Mouse (Mus musculus): ENCODE data around the gene Hcrt. TPM values are rescaled to one million over a fixed set of nuclear protein-coding genes. Genes with fewer than 3 reads are reported as not detected.

Hcrt gene
- total RNA-seq, 2 experiments from 2014 or later = 27.1 TPM; not detected in 1

DNA sequence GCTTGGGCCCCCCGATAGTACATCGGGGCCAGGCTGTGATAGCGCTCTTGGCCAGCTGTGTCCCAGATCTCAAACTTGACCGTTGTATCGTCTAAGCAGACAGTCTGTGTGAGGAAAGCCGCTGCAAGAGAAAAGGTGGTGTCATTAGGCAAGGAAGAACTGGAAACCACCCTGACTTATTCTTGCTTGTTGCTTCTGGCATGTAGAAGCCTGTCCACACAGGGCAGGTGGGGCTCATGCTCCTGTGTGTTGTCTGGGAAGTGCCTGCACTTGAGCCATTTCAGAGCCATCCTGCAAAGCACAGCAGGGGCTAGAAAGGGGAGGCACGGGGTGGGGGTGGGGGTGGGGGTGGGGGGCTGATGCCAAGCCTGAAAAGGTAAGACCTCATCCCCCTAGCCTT lies 44.3 kb downstream of the Hcrt start:
- DNase-seq (ENCODE audit: low spot score in 2 of 2) = no peak
- intact Hi-C loops (cut with DNase I) = no loop called here

DNA sequence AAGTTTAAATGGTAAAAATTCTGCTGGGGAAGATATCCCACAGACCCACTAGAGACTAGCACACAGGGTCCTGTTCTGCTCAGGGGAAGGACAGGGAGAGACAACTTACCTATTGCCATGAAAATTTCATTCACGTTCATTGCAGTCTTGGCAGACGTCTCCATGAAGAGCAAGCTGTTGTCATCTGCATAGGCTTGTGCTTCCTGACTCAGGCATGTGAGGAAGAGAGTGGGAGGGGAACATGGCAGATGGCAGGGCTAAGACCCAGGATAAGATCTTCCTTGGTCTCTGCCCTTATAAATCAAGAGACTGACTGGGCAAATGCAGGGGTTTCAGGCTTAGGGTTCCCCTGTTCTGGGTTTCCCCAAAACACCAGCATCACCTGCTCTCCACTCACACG lies 46.1 kb downstream of the Hcrt start:
- DNase-seq (ENCODE audit: low spot score in 2 of 2) = peak in 1 of 2 experiments; percentile 72
- intact Hi-C loops (cut with DNase I) = loop anchor here (1.0 kb wide), 1 partner anchor 238 kb away; no protein-coding TSS in a partner anchor

DNA sequence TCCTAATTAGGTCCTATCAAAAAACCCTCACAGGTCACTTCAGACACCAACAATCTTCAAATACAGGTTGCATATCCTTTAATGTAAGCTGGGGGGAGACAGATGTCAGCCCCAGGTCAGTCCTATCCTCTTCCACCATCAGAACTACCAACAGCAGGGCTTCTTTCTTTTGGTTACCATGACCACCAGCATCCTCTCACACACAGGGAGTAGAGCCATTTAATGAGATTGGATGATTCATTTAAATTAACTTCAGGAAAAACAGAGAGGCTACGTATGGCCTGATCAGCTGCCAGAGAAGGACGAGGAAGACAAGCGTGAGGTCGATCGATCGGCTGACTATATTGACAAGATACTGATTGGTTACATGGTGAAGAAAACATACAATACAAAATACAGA lies 47.8 kb downstream of the Hcrt start:
- no peak for DNase-seq (ENCODE audit: low spot score in 2 of 2)

DNA sequence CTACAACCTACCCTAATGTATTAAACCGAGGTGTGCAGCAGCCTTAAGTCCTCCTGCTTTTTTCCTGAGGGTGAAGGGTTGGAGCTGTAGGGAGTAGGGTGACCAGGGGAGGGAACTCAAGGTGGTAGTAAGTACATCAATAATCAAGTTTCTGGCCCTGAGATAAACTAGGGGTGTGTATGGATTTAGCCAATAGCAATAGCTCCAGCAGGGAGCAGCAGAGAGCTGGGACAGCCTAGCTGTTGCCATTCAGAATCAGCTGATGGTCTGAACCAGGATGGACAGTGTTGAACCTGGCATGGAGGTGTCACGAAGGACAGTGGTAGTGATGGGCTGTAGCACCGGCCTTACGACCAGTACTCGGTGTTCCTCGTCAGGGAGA lies 48.2 kb downstream of the Hcrt start:
- peak; percentile 82 to 85 for DNase-seq (ENCODE audit: low spot score in 2 of 2)
- intact Hi-C loops (cut with DNase I) = loop anchor here (1.0 to 2.0 kb wide), 3 partner anchors 24 to 244 kb away; partner anchors contain the start of gene Rab5c

More for the DNA sequence above, 47.8 kb downstream of the Hcrt start:
- intact Hi-C loops (cut with DNase I) = loop anchor here (1.0 to 2.0 kb wide), 3 partner anchors 24 to 244 kb away; partner anchors contain the start of gene Rab5c

DNA sequence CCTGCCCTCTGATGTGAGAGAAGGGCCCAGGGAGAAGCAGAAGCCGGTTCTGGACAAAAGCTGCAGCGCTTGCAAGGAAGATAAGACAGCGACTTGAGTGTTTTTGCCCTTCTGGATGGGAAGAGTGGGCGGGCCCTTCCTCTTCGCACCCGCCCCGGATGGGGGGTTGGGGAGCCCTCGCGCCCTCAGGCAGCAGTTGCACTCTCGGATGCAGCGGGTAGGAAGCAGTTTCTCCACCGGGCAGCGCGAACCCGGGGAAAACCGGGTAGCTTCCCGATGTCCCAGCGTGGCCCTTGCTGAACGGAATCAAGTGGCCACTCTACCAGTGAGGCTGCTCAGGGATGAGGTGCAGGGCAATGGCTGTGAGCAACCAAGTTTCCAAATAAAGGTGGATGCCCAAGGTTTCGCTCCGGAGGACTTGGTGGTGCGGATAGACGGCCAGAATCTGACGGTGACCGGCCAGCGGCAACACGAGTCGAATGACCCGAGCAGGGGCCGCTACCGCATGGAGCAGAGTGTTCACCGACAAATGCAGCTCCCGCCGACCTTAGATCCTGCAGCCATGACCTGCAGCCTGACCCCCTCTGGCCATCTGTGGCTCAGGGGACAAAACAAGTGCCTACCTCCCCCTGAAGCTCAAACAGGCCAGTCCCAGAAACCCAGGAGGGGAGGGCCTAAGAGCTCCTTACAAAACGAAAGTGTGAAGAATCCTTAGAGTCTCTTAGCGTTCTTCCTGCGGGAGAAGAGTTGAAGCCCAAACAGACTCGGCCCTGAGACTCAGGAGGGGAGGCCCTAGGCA lies 48.8 kb downstream of the Hcrt start, which contains the start of gene Hspb9:
Hspb9 (plus strand) TSS at position 116 of the 799 bp plus-strand sequence.
- DNase-seq (ENCODE audit: low spot score in 2 of 2) = peak; percentile 49 to 66
- intact Hi-C loops (cut with DNase I) = loop anchor here (1.0 to 2.0 kb wide), 3 partner anchors 25 to 245 kb away; partner anchors contain the start of gene Rab5c

DNA sequence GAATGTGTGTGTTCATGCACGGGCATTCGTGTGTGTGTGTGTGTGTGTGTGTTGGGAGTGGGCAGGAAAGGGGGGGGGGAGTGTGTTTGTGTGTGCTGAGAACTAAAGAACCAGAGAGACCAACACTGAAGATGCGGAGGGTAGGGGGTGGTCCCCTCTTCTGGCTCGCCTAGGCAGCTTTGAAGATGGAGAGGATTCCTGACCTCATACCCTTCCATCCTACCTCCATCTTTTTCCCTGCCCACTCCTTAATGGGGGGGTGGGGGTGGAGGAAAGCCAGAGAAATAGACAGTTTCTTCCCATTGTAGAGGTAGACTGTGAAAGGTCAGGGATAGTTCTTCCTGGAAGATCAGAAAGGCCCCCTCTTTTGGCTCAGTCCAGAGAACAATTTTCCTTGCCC lies 49.6 kb downstream of the Hcrt start:
- intact Hi-C loops (cut with DNase I) = no loop called here
- DNase-seq (ENCODE audit: low spot score in 2 of 2) = no peak

DNA sequence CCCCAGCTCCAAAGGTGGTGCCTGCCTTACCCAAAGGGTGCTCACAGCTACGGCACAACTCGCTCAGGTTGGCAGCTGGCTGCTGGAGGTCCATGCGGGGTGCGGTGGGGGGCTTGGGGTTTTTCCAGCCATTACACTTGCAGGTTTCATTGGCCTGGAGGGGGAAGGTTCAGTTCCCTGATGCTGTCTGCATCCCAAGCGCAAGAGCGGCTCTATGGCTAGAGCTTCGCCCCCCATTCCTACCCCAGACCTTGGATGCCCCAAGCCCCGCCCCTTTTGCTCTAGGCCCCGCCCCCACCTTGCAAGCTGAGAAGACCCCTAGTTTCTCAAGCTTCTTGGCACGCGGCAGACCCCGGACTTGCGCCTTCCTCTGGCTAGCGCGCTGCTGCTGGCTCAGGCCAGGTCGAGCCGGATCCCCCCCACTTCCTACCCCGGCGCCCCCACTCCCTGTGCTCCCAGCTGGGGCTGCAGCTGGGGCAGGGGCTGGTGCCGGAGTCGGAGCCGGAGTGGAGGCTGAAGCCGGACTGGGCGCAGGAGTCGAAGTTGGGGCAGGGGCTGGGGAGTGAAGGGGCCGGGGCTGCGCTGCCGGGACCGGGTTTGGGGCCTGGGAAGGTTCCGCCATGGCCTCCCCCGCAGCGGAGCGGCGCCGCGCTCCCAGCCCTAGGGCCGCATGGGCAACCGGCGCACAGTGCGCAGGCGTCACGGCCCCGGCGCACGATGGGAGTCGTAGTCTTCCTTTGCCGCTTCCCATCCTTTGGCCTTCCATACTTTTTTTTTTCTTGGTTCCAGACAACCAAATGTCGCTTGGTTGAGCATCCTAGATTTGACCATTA lies 50.7 kb downstream of the Hcrt start, which contains the start of gene Kat2a:
Kat2a (minus strand) TSS at position 683 of the 833 bp plus-strand sequence.
- intact Hi-C loops (cut with DNase I) = no loop called here
- DNase-seq (ENCODE audit: low spot score in 2 of 2) = peak; percentile 89 to 90

Other genes starting within 250 kb of the Hcrt start
- 100 to 1,000 TPM; 114 to 124 TPM for gene Acly, start 234.9 kb downstream of the Hcrt start, total RNA-seq (2021)
- gene Ttc25, start 217.3 kb downstream of the Hcrt start, total RNA-seq (2021) = 1 to 10 TPM in 1 of 2 experiments, under 1 TPM in 1; 0.55 to 1.3 TPM
- 100 to 1,000 TPM; 207 to 230 TPM for gene Cnp, start 188.0 kb downstream of the Hcrt start, total RNA-seq (2021)
- 10 to 100 TPM; 13.7 to 14.7 TPM for gene Nkiras2, start 143.7 kb downstream of the Hcrt start, total RNA-seq (2021)
- gene Dnajc7, start 142.8 kb downstream of the Hcrt start, total RNA-seq (2021) = 100 to 1,000 TPM; 231 to 258 TPM
- under 1 TPM; 0.16 to 0.30 TPM for gene Zfp385c, start 70.5 kb downstream of the Hcrt start, total RNA-seq (2021)
- gene Dhx58, start 58.7 kb downstream of the Hcrt start, total RNA-seq (2021) = 1 to 10 TPM; 1.9 to 2.6 TPM
- gene Kat2a, start 50.5 kb downstream of the Hcrt start, total RNA-seq (2021) = 10 to 100 TPM; 58.9 to 59.4 TPM
- gene Hspb9, start 49.1 kb downstream of the Hcrt start, total RNA-seq (2021) = not detected
- 100 to 1,000 TPM; 152 to 158 TPM for gene Rab5c, start 24.7 kb downstream of the Hcrt start, total RNA-seq (2021)
- 10 to 100 TPM; 10.2 to 16.6 TPM for gene Kcnh4, start 3.0 kb downstream of the Hcrt start, total RNA-seq (2021)
- gene Ghdc, start 8.0 kb upstream of the Hcrt start, total RNA-seq (2021) = 1 to 10 TPM; 6.3 to 9.7 TPM
- 10 to 100 TPM; 20.1 to 23.1 TPM for gene Stat5b, start 87.8 kb upstream of the Hcrt start, total RNA-seq (2021)
- gene Stat5a, start 96.4 kb upstream of the Hcrt start, total RNA-seq (2021) = 1 to 10 TPM; 2.1 to 2.2 TPM
- 10 to 100 TPM; 44.1 to 45.0 TPM for gene Stat3, start 176.6 kb upstream of the Hcrt start, total RNA-seq (2021)
- gene Cavin1, start 208.0 kb upstream of the Hcrt start, total RNA-seq (2021) = 10 to 100 TPM; 16.6 to 18.0 TPM
- 100 to 1,000 TPM; 465 to 475 TPM for gene Atp6v0a1, start 246.5 kb upstream of the Hcrt start, total RNA-seq (2021)